Mouse (Mus musculus) forebrain, embryonic 10.5 days (tissue): ENCODE results near the gene Rpp14. TPM values are rescaled to one million over a fixed set of nuclear protein-coding genes. Genes with fewer than 3 reads are reported as not detected.

Experiments
- DNase-seq: peaks from one replicate; pipeline ENCODE4 v3.0.0-alpha.2; 2017; ENCODE audit warnings: low spot score; ENCODE audit errors: extremely low spot score
- H3K27ac ChIP-seq: fragments of 300-500 bp; sonication (generic); 2 replicates; pipeline ENCODE4 v1.5.1; 2016; ENCODE audit warnings: mild to moderate bottlenecking
- H3K27me3 ChIP-seq: fragments of 300-500 bp; sonication (generic); 2 replicates; pipeline ENCODE4 v1.6.1; 2016; ENCODE audit warnings: mild to moderate bottlenecking; ENCODE audit not compliant: poor library complexity, severe bottlenecking
- H3K36me3 ChIP-seq: fragments of 300-500 bp; sonication (generic); replicated peaks from 2 replicates; pipeline ENCODE4 v1.6.1; 2016; ENCODE audit warnings: mild to moderate bottlenecking, moderate library complexity
- H3K4me1 ChIP-seq: fragments of 300-500 bp; sonication (generic); 2 replicates; pipeline ENCODE4 v1.6.1; 2016
- H3K4me3 ChIP-seq: fragments of 300-500 bp; sonication (generic); 2 replicates; pipeline ENCODE4 v1.5.1; 2016; ENCODE audit warnings: mild to moderate bottlenecking, moderate library complexity
- H3K9me3 ChIP-seq: fragments of 300-500 bp; sonication (generic); 2 replicates; pipeline ENCODE4 v1.6.1; 2016; ENCODE audit warnings: mild to moderate bottlenecking, moderate library complexity
- WGBS: fragments of 180-500 bp; shearing (Covaris S2); methylation state at CpG from one replicate; pipeline ENCODE4 v1.1.7; 2016; 5-methylcytosine and 5-hydroxymethylcytosine counted together
- polyA plus RNA-seq: library from polyadenylated mRNA; unstranded; fragments of >200 nt; fragmentation: Nextera tagmentation; extraction: Ambion mirVana; gene quantifications from 2 replicates; pipeline ENCODE4 v1.2.1, GENCODE M21; 2016

Rpp14 gene
- polyA plus RNA-seq, 1 experiment from 2014 or later, result 61.0 TPM

- DNase-seq, result no peak
- H3K27me3 ChIP-seq, result no peaks in the 10 kb centered on the region
- no peaks in the 10 kb centered on the region for H3K36me3 ChIP-seq
- WGBS, result 92% methylated on average over 8 of the region's 8 CpGs
- peaks cover 21% of the 10 kb centered on the region for H3K4me1 ChIP-seq
- H3K27ac ChIP-seq, result peak overlapping the region; percentile 68; the same call in 1 of the 2 replicates
- H3K4me3 ChIP-seq, result no peak overlapping the region
- H3K9me3 ChIP-seq, result no peaks in the 10 kb centered on the region
These were observed 16.1 kb upstream of the Rpp14 start for GRCm38 (mm10) chr14:8063835-8064785.

- 6% methylated on average over 11 of the region's 11 CpGs for WGBS
- H3K27me3 ChIP-seq, result no peaks in the 10 kb centered on the region
- H3K4me1 ChIP-seq, result peaks cover 16% of the 10 kb centered on the region
- peak overlapping the region; percentile 90 for H3K27ac ChIP-seq
- peak overlapping the region; percentile 81 for H3K4me3 ChIP-seq
- DNase-seq, result no peak
- H3K9me3 ChIP-seq, result peaks cover under 1% of the 10 kb centered on the region; the same call in 1 of the 2 replicates
- peaks cover 23% of the 10 kb centered on the region for H3K36me3 ChIP-seq
These were observed 551 bp downstream of the Rpp14 start for GRCm38 (mm10) chr14:8080718-8081117.

- H3K9me3 ChIP-seq, result no peaks in the 10 kb centered on the region
- peaks cover 44% of the 10 kb centered on the region for H3K36me3 ChIP-seq
- H3K4me3 ChIP-seq, result no peak overlapping the region
- 89% methylated on average over 1 of the region's 1 CpGs for WGBS
- H3K4me1 ChIP-seq, result peaks cover 16% of the 10 kb centered on the region
- H3K27ac ChIP-seq, result no peak overlapping the region
- no peaks in the 10 kb centered on the region for H3K27me3 ChIP-seq
- no peak for DNase-seq
These were observed 2.8 kb downstream of the Rpp14 start for GRCm38 (mm10) chr14:8082949-8083348.

- Histone ChIP-seq H3K9me3 (no peaks in the 10 kb centered on the region), H3K4me1 (peaks cover 6% of the 10 kb centered on the region), H3K4me3 (no peak overlapping the region), H3K36me3 (peaks cover 72% of the 10 kb centered on the region), H3K27me3 (no peaks in the 10 kb centered on the region), H3K27ac (no peak overlapping the region)
- DNase-seq, result no peak
- 94% methylated on average over 2 of the region's 2 CpGs for WGBS
These were observed 8.8 kb downstream of the Rpp14 start for GRCm38 (mm10) chr14:8089016-8089415.

GRCm38 (mm10) chr14:8092573-8092972 is 12.4 kb downstream of the Rpp14 start:
- 91% methylated on average over 2 of the region's 2 CpGs for WGBS
- no peaks in the 10 kb centered on the region for H3K27me3 ChIP-seq
- peaks cover 6% of the 10 kb centered on the region for H3K4me1 ChIP-seq
- no peak overlapping the region for H3K4me3 ChIP-seq
- DNase-seq, result no peak
- H3K9me3 ChIP-seq, result no peaks in the 10 kb centered on the region
- H3K36me3 ChIP-seq, result peaks cover 37% of the 10 kb centered on the region
- H3K27ac ChIP-seq, result no peak overlapping the region

- 52% methylated on average over 5 of the region's 5 CpGs for WGBS
- peaks cover 31% of the 10 kb centered on the region for H3K36me3 ChIP-seq
- no peaks in the 10 kb centered on the region for H3K27me3 ChIP-seq
- H3K9me3 ChIP-seq, result no peaks in the 10 kb centered on the region
- DNase-seq, result no peak
- H3K4me3 ChIP-seq, result no peak overlapping the region
- no peak overlapping the region for H3K27ac ChIP-seq
- H3K4me1 ChIP-seq, result peaks cover 14% of the 10 kb centered on the region
These were observed 13.3 kb downstream of the Rpp14 start for GRCm38 (mm10) chr14:8093427-8093826.

GRCm38 (mm10) chr14:8094931-8095561 is 14.9 kb downstream of the Rpp14 start:
- no peak overlapping the region for H3K4me3 ChIP-seq
- H3K27me3 ChIP-seq, result no peaks in the 10 kb centered on the region
- 78% methylated on average over 3 of the region's 3 CpGs for WGBS
- DNase-seq, result no peak
- no peaks in the 10 kb centered on the region for H3K9me3 ChIP-seq
- H3K27ac ChIP-seq, result no peak overlapping the region
- H3K4me1 ChIP-seq, result peaks cover 27% of the 10 kb centered on the region
- peaks cover 15% of the 10 kb centered on the region for H3K36me3 ChIP-seq

- Histone ChIP-seq H3K4me1 (peaks cover 27% of the 10 kb centered on the region), H3K27me3 (no peaks in the 10 kb centered on the region), H3K27ac (no peak overlapping the region), H3K36me3 (peaks cover 9% of the 10 kb centered on the region), H3K4me3 (no peak overlapping the region), H3K9me3 (no peaks in the 10 kb centered on the region)
- WGBS, result 76% methylated on average over 7 of the region's 7 CpGs
- no peak for DNase-seq
These were observed 15.4 kb downstream of the Rpp14 start for GRCm38 (mm10) chr14:8095562-8095950.

- WGBS, result under 1% methylated on average over 83 of the region's 89 CpGs
These were observed 18.0 kb downstream of the Rpp14 start, which contains the start of gene Pxk for GRCm38 (mm10) chr14:8097978-8098686. Pxk (plus strand) TSS chr14:8098211.

GRCm38 (mm10) chr14:8098687-8098995 is 18.5 kb downstream of the Rpp14 start:
- 2% methylated on average over 5 of the region's 5 CpGs for WGBS
- peak overlapping the region; percentile 90 for H3K4me3 ChIP-seq
- H3K27me3 ChIP-seq, result no peaks in the 10 kb centered on the region
- peak overlapping the region; percentile 84 for H3K27ac ChIP-seq
- H3K36me3 ChIP-seq, result no peaks in the 10 kb centered on the region
- no peak for DNase-seq
- peaks cover 23% of the 10 kb centered on the region for H3K4me1 ChIP-seq
- no peaks in the 10 kb centered on the region for H3K9me3 ChIP-seq

More at GRCm38 (mm10) chr14:8097978-8098686, 18.0 kb downstream of the Rpp14 start, which contains the start of gene Pxk:
- Histone ChIP-seq H3K27ac (peak within 1 kb of the TSS; percentile 84), H3K36me3 (no peaks in the 10 kb centered on the region), H3K4me1 (peaks cover 27% of the 10 kb centered on the region), H3K4me3 (peak within 1 kb of the TSS; percentile 90), H3K9me3 (no peaks in the 10 kb centered on the region), H3K27me3 (no peaks in the 10 kb centered on the region)
- DNase-seq, result peak; percentile 94

- peaks cover 21% of the 10 kb centered on the region for H3K4me1 ChIP-seq
- H3K36me3 ChIP-seq, result no peaks in the 10 kb centered on the region
- H3K27ac ChIP-seq, result no peak overlapping the region
- WGBS, result 75% methylated on average over 10 of the region's 10 CpGs
- H3K4me3 ChIP-seq, result peak overlapping the region; percentile 90; the same call in 1 of the 2 replicates
- H3K9me3 ChIP-seq, result no peaks in the 10 kb centered on the region
- H3K27me3 ChIP-seq, result no peaks in the 10 kb centered on the region
- DNase-seq, result no peak
These were observed 19.4 kb downstream of the Rpp14 start for GRCm38 (mm10) chr14:8099561-8100021.

GRCm38 (mm10) chr14:8101886-8102285 is 21.7 kb downstream of the Rpp14 start:
- H3K4me1 ChIP-seq, result peaks cover 21% of the 10 kb centered on the region
- H3K36me3 ChIP-seq, result no peaks in the 10 kb centered on the region
- no peaks in the 10 kb centered on the region for H3K9me3 ChIP-seq
- no peaks in the 10 kb centered on the region for H3K27me3 ChIP-seq
- WGBS, result 89% methylated on average over 8 of the region's 8 CpGs
- H3K27ac ChIP-seq, result no peak overlapping the region
- H3K4me3 ChIP-seq, result no peak overlapping the region
- DNase-seq, result no peak
